In the genomic region with DNA sequence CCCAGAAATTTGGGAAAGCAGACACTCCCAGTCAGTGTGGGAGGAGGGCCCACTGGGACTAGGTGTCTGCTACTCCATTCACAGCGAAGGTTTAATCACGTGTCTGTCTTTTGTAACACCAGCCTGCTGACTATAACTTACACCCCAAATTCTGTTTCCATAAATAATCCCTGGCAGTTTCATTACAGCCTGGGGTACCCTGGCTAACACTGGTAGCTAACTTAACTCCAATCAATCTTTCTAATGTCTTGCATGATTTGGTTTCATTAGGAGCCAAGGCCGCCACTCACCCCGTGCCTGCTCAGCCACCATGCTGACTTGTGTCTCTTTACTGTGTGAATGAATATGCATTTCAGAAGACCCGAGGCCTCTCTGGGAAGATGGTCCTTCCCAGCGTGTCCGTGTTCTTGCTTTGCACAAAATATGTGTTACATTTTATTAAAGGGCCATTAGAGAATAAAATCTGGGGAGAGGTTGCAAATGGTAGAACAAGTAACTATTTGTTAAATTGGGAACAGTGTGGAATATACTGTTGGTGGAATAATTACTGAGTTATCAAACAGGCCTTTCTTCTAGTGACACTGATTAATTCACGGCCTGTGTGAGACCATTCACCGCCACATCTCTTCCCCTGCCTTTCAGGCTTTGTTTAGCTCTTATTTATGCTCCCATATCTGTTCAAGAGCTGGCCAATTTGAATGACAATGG, we compare ENCODE assay signal across 16 mouse cellular contexts. TPM values are rescaled to one million over a fixed set of nuclear protein-coding genes. Genes with fewer than 3 reads are reported as not detected.
DNase-seq lines count a peak whose midpoint lies in the region; ATAC-seq and TF ChIP-seq lines count a peak whose summit lies in the region.
"Had no signal": no experiment of that assay in that cellular context is flagged by ENCODE, and none has a peak within 500 bp of the region (broad histone marks: within the 10 kb centered on the region; RNA-seq: fewer than 3 reads in every experiment).

No protein-coding gene starts in this region.

- no peaks in the 10 kb centered on the region for H3K9me3 ChIP-seq in forebrain, postnatal 0 days (ENCODE audit: low read length)
- no peaks in the 10 kb centered on the region for H3K9me3 ChIP-seq in midbrain, embryonic 14.5 days (ENCODE audit: control insufficient read depth, low read length)
- H3K9me3 ChIP-seq in heart, embryonic 10.5 days = no peaks in the 10 kb centered on the region
- H3K9me3 ChIP-seq: embryonic facial prominence, embryonic 13.5 days had no signal

- peak; percentile 17 for DNase-seq in Muller cell, postnatal 12 days (ENCODE audit: inconsistent ontology term)
- peak; percentile 87 for DNase-seq in brain, embryonic 14.5 days (ENCODE audit: low read depth)
- DNase-seq in forebrain, postnatal 0 days = peak; percentile 14
- peak; percentile 56 for DNase-seq in midbrain, embryonic 14.5 days
- no peak for DNase-seq in left cerebral cortex, postnatal 14 days (ENCODE audit: low spot score in 2 of 2)
- DNase-seq in testis, postnatal 14 days (ENCODE audit: low spot score) = no peak
- no peak for DNase-seq in heart, embryonic 10.5 days (ENCODE audit: low spot score)
- DNase-seq: heart, postnatal 36 days; thymus, adult 2 months had no signal

- 15% methylated on average over 9 of the region's 9 CpGs for WGBS in forebrain, postnatal 0 days
- 5% methylated on average over 9 of the region's 9 CpGs for WGBS in midbrain, embryonic 14.5 days
- WGBS in heart, embryonic 10.5 days = 76% methylated on average over 9 of the region's 9 CpGs

- TF ChIP-seq CTCF in brain, embryonic 14.5 days (IDR thresholded peaks at IDR 0.05; ENCODE audit: borderline replicate concordance, extremely low read depth, insufficient read depth, insufficient read length) = no peak
- TF ChIP-seq CTCF in forebrain, postnatal 0 days (IDR thresholded peaks at IDR 0.05; ENCODE audit: low read depth) = no peak

- no peaks in the 10 kb centered on the region for H3K27me3 ChIP-seq in forebrain, postnatal 0 days (ENCODE audit: insufficient read depth, low read length)
- H3K27me3 ChIP-seq in midbrain, embryonic 14.5 days (ENCODE audit: control insufficient read depth, insufficient read depth, low read length) = no peaks in the 10 kb centered on the region
- no peaks in the 10 kb centered on the region for H3K27me3 ChIP-seq in heart, embryonic 10.5 days (ENCODE audit: insufficient read depth, poor library complexity, severe bottlenecking)
- H3K27me3 ChIP-seq: embryonic facial prominence, embryonic 13.5 days had no signal

- H3K4me3 ChIP-seq in forebrain, postnatal 0 days (ENCODE audit: low read depth, low read length) = no peak overlapping the region
- no peak overlapping the region for H3K4me3 ChIP-seq in midbrain, embryonic 14.5 days (replicated peaks; ENCODE audit: low read depth, low read length)
- H3K4me3 ChIP-seq in heart, embryonic 10.5 days = no peak overlapping the region
- H3K4me3 ChIP-seq: embryonic facial prominence, embryonic 13.5 days; layer of hippocampus, adult 2 months had no signal

- TF ChIP-seq POLR2A in brain, embryonic 14.5 days (IDR thresholded peaks at IDR 0.05; ENCODE audit: borderline replicate concordance, extremely low read depth, insufficient read depth, insufficient read length, poor library complexity, severe bottlenecking) = no peak

- intact Hi-C loops in left cerebral cortex, postnatal 14 days (cut with DNase I) = no loop called here

- H3K36me3 ChIP-seq in forebrain, postnatal 0 days (ENCODE audit: insufficient read depth) = no peaks in the 10 kb centered on the region
- H3K36me3 ChIP-seq in midbrain, embryonic 14.5 days (ENCODE audit: control insufficient read depth, insufficient read depth, low read length) = no peaks in the 10 kb centered on the region
- no peaks in the 10 kb centered on the region for H3K36me3 ChIP-seq in heart, embryonic 10.5 days
- H3K36me3 ChIP-seq: embryonic facial prominence, embryonic 13.5 days had no signal

- ATAC-seq in forebrain, postnatal 0 days = peak; percentile 85
- ATAC-seq in midbrain, embryonic 14.5 days (ENCODE audit: low FRiP score, low TSS enrichment) = peak; percentile 75; the same call in 1 of the 2 replicates
- ATAC-seq: lung, postnatal 0 days had no signal

- H3K4me2 ChIP-seq in forebrain, postnatal 0 days (ENCODE audit: low read depth) = no peak overlapping the region
- H3K4me2 ChIP-seq in midbrain, embryonic 14.5 days (ENCODE audit: low read length) = no peak overlapping the region
- H3K4me2 ChIP-seq: embryonic facial prominence, embryonic 13.5 days had no signal

- H3K27ac ChIP-seq in forebrain, postnatal 0 days (ENCODE audit: low read depth, low read length) = no peak overlapping the region
- H3K27ac ChIP-seq in midbrain, embryonic 14.5 days (replicated peaks; ENCODE audit: low read depth, low read length) = 0 out of 2 replicates have a peak overlapping the region, but pooled peaks have one; percentile 9
- H3K27ac ChIP-seq in heart, embryonic 10.5 days = no peak overlapping the region
- H3K27ac ChIP-seq: embryonic facial prominence, embryonic 13.5 days; layer of hippocampus, adult 2 months had no signal

- H3K4me1 ChIP-seq in forebrain, postnatal 0 days (ENCODE audit: insufficient read depth) = no peaks in the 10 kb centered on the region
- H3K4me1 ChIP-seq in midbrain, embryonic 14.5 days (ENCODE audit: control insufficient read depth, insufficient read depth, low read length) = 0 out of 2 replicates have a peak, but pooled peaks cover 10% of the 10 kb centered on the region
- no peaks in the 10 kb centered on the region for H3K4me1 ChIP-seq in heart, embryonic 10.5 days
- H3K4me1 ChIP-seq: embryonic facial prominence, embryonic 13.5 days had no signal

- H3K9ac ChIP-seq in forebrain, postnatal 0 days = no peak overlapping the region
- H3K9ac ChIP-seq in midbrain, embryonic 14.5 days (replicated peaks; ENCODE audit: low read length) = no peak overlapping the region
- H3K9ac ChIP-seq: embryonic facial prominence, embryonic 13.5 days had no signal

RNA-seq across cellular contexts. Expression of a gene that starts 45.2 kb away (rescaled TPM):
- polyA plus RNA-seq in brain, embryonic 14.5 days (2012; rRNA removed) = not detected in 2 replicates
- not detected in 2 replicates for total RNA-seq in forebrain, postnatal 0 days (2014; rRNA removed)
- polyA plus RNA-seq in forebrain, postnatal 0 days (2015; fragmentation: Nextera tagmentation; extraction: Ambion mirVana) = not detected in 2 replicates
- not detected in 2 replicates for polyA plus RNA-seq in midbrain, embryonic 14.5 days (2014; fragmentation: Nextera tagmentation; extraction: Ambion mirVana)
- not detected for total RNA-seq in left cerebral cortex, postnatal 14 days (2021)
- polyA plus RNA-seq in heart, embryonic 10.5 days (2016; fragmentation: Nextera tagmentation; extraction: Ambion mirVana) = not detected in 2 replicates
- total RNA-seq: gastrocnemius, adult 8-10 months; heart, postnatal 36 days; layer of hippocampus, adult 2 months; neutrophil, adult 5-6 weeks had no signal
- polyA plus RNA-seq: embryonic facial prominence, embryonic 13.5 days; limb, embryonic 14.5 days; lung, postnatal 0 days; small intestine, adult 2 months; thymus, adult 2 months had no signal

Comparison
In these comparisons a context has a peak if more than half of its experiments do, and no peak if none do; other contexts are left out.
1. DNase-seq: peak in Muller cell, postnatal 12 days (single experiment), brain, embryonic 14.5 days (single experiment), forebrain, postnatal 0 days (single experiment) and midbrain, embryonic 14.5 days (single experiment); none in left cerebral cortex, postnatal 14 days (0 of 2), testis, postnatal 14 days (single experiment) and heart, embryonic 10.5 days (single experiment).